Mouse (Mus musculus) embryonic facial prominence, embryonic 14.5 days (tissue): ENCODE results near the gene Gm49486. TPM values are rescaled to one million over a fixed set of nuclear protein-coding genes. Genes with fewer than 3 reads are reported as not detected.
A peak's percentile ranks its signal among the peaks of the same experiment; 100 is the strongest.

Source experiments
- ATAC-seq: fragments of 200-750 bp; cut with Nextera tagmentation; 2 replicates; pipeline ENCODE4 v1.8.0; 2017; ENCODE audit warnings: low read depth, moderate number of reproducible peaks, moderate TSS enrichment
- DNase-seq: peaks from one replicate; pipeline ENCODE4 v3.0.0-alpha.2; 2015; ENCODE audit warnings: low spot score
- H3K27ac ChIP-seq: fragments of 300-500 bp; sonication (generic); replicated peaks from 2 replicates; pipeline ENCODE4 v1.5.1; 2014; ENCODE audit warnings: low read depth, mild to moderate bottlenecking, low read length, moderate library complexity
- H3K27me3 ChIP-seq: fragments of 300-500 bp; sonication (generic); replicated peaks from 2 replicates; pipeline ENCODE4 v1.6.1; 2014; ENCODE audit warnings: low read length; ENCODE audit not compliant: control insufficient read depth, insufficient read depth
- H3K36me3 ChIP-seq: fragments of 300-500 bp; sonication (generic); 2 replicates; pipeline ENCODE4 v1.6.1; 2014; ENCODE audit warnings: low read length, mixed read lengths; ENCODE audit not compliant: control insufficient read depth, insufficient read depth
- H3K4me1 ChIP-seq: fragments of 300-500 bp; sonication (generic); 2 replicates; pipeline ENCODE4 v1.6.1; 2014; ENCODE audit warnings: antibody characterized with exemption, low read length; ENCODE audit not compliant: control insufficient read depth, insufficient read depth
- H3K4me2 ChIP-seq: fragments of 300-500 bp; sonication (generic); 2 replicates; pipeline ENCODE4 v1.6.1; 2014; ENCODE audit warnings: low read depth, mild to moderate bottlenecking, low read length, moderate library complexity, mixed read lengths
- H3K4me3 ChIP-seq: fragments of 300-500 bp; sonication (generic); 2 replicates; pipeline ENCODE4 v1.5.1; 2014; ENCODE audit warnings: low read depth, mild to moderate bottlenecking, low read length
- H3K9ac ChIP-seq: fragments of 300-500 bp; sonication (generic); 2 replicates; pipeline ENCODE4 v1.6.1; 2014; ENCODE audit warnings: low read depth, mild to moderate bottlenecking, low read length, moderate library complexity, mixed read lengths
- H3K9me3 ChIP-seq: fragments of 300-500 bp; sonication (generic); 2 replicates; pipeline ENCODE4 v1.6.1; 2016; ENCODE audit warnings: low read length; ENCODE audit not compliant: control insufficient read depth
- WGBS: fragments of 180-500 bp; shearing (Covaris S2); extraction: QIAGEN DNeasy Blood & Tissue Kit; methylation state at CpG from one replicate; pipeline ENCODE4 v1.1.7; 2014; 5-methylcytosine and 5-hydroxymethylcytosine counted together
- polyA plus RNA-seq: library from polyadenylated mRNA; unstranded; fragments of >200 nt; fragmentation: Nextera tagmentation; extraction: Ambion mirVana; gene quantifications from 2 replicates; pipeline ENCODE4 v1.2.1, GENCODE M21; 2014

Gene Gm49486
- polyA plus RNA-seq, 1 experiment from 2014 or later, result 1.1 TPM

DNA sequence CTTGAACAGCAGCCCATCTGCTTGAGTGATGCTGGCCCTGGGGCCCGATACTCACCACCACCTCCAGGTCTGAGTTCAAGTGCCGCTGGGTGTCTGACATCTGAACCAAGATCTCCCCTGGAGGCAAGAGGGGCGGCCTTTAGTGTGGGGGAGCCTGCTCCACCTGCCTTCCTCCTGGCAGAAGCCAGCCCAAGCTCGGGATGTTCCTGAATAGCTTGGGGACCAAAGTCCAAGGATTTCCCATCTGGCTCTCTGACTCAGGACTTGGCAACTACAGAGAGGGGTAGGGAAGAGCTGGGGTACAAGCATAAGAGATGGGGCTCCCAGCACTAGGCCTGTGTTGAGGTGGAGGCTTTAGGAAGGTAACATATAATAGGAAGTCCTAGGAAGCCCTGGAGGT, 54.2 kb downstream of the Gm49486 start:
- Histone ChIP-seq H3K27me3 (no peaks in the 10 kb centered on the region), H3K36me3 (no peaks in the 10 kb centered on the region), H3K9me3 (no peaks in the 10 kb centered on the region), H3K9ac (no peak overlapping the region), H3K4me2 (no peak overlapping the region), H3K4me3 (no peak overlapping the region), H3K4me1 (no peaks in the 10 kb centered on the region), H3K27ac (no peak overlapping the region)
- no peak for DNase-seq
- 73% methylated on average over 4 of the region's 4 CpGs for WGBS
- no peak for ATAC-seq

DNA sequence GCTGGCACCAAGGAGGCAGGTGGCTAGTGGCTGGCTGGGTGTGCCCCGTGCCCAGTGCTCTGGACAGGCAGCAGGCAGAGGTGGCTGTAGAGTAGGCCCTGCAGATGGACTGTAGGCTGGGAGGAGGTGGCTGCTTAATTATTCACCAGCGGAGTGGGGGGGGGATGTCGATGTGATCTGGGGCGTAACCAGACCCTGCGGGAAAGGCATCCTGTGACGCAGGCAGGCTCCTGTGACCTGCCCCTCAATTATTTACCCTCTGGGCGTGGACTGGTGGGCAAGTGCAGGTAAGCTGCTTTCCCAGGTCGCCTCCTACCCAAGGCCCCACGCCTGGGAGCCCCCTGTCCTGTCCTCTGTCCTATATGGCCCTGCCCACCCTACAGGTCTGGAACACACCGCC, 56.2 kb downstream of the Gm49486 start, which contains the start of gene Baiap2l2:
Gene Baiap2l2, minus strand, starts transcription at position 139 of the 400 bp plus-strand sequence.
- 55% methylated on average over 9 of the region's 10 CpGs for WGBS
- H3K27ac ChIP-seq, result no peak within 1 kb of the TSS
- no peaks in the 10 kb centered on the region for H3K4me1 ChIP-seq
- H3K36me3 ChIP-seq, result no peaks in the 10 kb centered on the region
- no peak within 1 kb of the TSS for H3K4me2 ChIP-seq
- DNase-seq (no peak), ATAC-seq (no peak)
- H3K27me3 ChIP-seq, result no peaks in the 10 kb centered on the region
- H3K9ac ChIP-seq, result no peak within 1 kb of the TSS
- no peak within 1 kb of the TSS for H3K4me3 ChIP-seq
- no peaks in the 10 kb centered on the region for H3K9me3 ChIP-seq

DNA sequence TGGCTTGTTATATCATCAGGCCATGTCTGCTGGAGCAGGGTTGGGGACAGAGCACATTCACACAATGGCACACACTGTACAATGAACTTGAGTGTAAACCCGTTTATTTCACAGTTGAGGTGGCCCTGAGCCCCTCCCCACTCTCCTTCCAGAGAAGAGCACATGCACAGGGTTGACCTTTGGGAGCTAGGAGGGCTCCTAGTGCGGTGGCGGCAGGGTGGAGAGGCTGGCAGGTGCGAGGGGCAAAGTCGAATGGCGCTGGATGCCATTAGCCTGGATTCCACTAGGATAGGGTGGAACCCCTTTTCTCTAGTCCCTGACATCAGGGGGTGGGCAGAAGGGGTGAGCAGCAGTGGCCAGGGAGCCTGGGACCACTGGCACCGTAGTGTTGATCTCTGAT, 57.0 kb downstream of the Gm49486 start:
- 87% methylated on average over 7 of the region's 7 CpGs for WGBS
- Histone ChIP-seq H3K27me3 (no peaks in the 10 kb centered on the region), H3K27ac (no peak overlapping the region), H3K9me3 (no peaks in the 10 kb centered on the region), H3K4me1 (no peaks in the 10 kb centered on the region), H3K4me2 (no peak overlapping the region), H3K9ac (no peak overlapping the region), H3K36me3 (no peaks in the 10 kb centered on the region), H3K4me3 (no peak overlapping the region)
- no peak for ATAC-seq
- no peak for DNase-seq

DNA sequence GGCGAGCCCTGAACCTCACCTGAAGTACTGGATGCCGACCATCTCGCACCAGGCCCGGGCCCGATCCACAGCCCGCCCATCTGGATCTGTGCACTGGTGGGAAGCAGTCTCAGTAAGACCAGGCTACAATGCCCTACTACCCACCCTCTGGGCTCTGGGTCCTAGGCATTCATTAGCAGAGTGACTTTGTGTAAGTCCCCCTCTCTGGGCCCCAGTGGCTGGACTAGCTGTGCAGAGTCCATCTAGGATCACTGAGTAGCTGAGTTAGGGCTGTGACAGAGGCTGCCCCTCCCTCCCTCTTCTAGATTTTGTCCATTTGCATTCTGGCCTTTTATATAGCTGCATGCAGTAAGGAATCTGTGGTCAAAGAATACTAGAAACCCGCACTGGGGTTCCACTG, 57.9 kb downstream of the Gm49486 start:
- Histone ChIP-seq H3K4me1 (no peaks in the 10 kb centered on the region), H3K36me3 (no peaks in the 10 kb centered on the region), H3K9ac (no peak overlapping the region), H3K9me3 (no peaks in the 10 kb centered on the region), H3K27me3 (no peaks in the 10 kb centered on the region), H3K4me3 (no peak overlapping the region), H3K4me2 (no peak overlapping the region), H3K27ac (no peak overlapping the region)
- DNase-seq (no peak), ATAC-seq (no peak)
- 96% methylated on average over 7 of the region's 7 CpGs for WGBS

DNA sequence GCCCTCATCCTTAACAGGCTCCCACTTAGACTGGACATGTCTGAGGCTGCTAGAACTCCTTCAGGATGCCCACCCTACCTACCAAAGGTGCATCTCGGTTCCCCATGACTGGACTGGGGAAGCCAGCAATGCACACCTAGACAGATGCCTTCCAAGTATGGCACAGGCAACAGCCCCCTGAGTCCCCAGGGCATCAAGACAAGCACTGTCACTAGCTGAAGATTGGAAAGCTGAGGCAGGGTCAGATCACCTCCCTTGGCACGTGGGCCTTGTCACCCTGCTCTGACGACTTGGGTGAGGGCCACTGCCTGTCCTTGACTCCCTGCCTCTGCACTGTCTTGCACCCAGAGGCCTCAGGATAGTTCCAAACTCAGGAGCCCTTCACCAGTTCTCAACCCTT, 59.2 kb downstream of the Gm49486 start:
- no peak overlapping the region for H3K4me2 ChIP-seq
- WGBS, result 84% methylated on average over 3 of the region's 3 CpGs
- no peaks in the 10 kb centered on the region for H3K9me3 ChIP-seq
- no peak for DNase-seq
- H3K9ac ChIP-seq, result no peak overlapping the region
- no peaks in the 10 kb centered on the region for H3K36me3 ChIP-seq
- H3K4me1 ChIP-seq, result no peaks in the 10 kb centered on the region
- H3K27ac ChIP-seq, result no peak overlapping the region
- no peak overlapping the region for H3K4me3 ChIP-seq
- ATAC-seq, result no peak
- no peaks in the 10 kb centered on the region for H3K27me3 ChIP-seq

DNA sequence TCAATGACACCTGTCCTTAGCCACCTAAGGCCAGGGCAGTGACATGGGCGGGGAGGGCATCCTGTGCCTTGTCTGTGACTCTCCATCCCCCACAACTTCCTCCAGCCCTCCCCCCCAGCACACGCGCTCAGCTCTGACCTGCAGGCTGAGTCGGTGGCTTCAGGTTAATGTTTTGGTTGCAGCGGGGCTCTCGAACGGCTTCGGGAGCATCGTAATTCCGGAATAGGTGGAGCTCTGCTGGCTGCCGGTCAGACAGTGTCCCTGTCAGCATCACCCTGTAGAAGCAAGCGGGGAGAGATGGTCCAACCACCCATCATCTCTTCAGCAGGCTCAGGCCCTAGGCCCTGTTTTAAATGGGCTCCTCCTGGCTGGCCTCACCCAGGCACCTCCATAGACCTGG, 60.2 kb downstream of the Gm49486 start:
- Histone ChIP-seq H3K27me3 (no peaks in the 10 kb centered on the region), H3K27ac (no peak overlapping the region), H3K9ac (no peak overlapping the region), H3K9me3 (no peaks in the 10 kb centered on the region), H3K36me3 (no peaks in the 10 kb centered on the region), H3K4me2 (no peak overlapping the region), H3K4me1 (no peaks in the 10 kb centered on the region), H3K4me3 (no peak overlapping the region)
- ATAC-seq (no peak), DNase-seq (no peak)
- WGBS, result 86% methylated on average over 12 of the region's 12 CpGs

DNA sequence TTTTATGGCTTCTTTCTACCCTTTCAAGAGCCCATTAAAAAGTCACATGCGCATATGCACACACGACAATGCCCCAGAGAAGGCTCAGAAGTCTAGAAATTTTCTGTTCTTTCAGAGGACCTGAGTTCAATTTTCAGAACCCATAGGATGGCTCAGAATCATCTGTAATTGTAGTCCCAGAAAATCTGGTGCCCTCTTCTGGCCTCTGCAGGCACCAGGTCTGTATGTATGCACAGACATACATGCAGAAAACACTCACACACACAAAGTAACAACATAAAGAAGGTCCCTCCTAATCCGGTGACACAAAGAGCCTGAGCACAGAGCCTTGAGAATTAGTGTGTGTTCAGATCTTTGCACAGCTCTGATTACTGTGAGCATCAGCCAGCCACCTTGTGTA, 61.1 kb downstream of the Gm49486 start:
- no peak for ATAC-seq
- Histone ChIP-seq H3K4me2 (no peak overlapping the region), H3K9ac (no peak overlapping the region), H3K4me3 (no peak overlapping the region), H3K36me3 (no peaks in the 10 kb centered on the region), H3K27me3 (no peaks in the 10 kb centered on the region), H3K9me3 (no peaks in the 10 kb centered on the region), H3K27ac (no peak overlapping the region), H3K4me1 (no peaks in the 10 kb centered on the region)
- 89% methylated on average over 3 of the region's 3 CpGs for WGBS
- DNase-seq, result no peak

DNA sequence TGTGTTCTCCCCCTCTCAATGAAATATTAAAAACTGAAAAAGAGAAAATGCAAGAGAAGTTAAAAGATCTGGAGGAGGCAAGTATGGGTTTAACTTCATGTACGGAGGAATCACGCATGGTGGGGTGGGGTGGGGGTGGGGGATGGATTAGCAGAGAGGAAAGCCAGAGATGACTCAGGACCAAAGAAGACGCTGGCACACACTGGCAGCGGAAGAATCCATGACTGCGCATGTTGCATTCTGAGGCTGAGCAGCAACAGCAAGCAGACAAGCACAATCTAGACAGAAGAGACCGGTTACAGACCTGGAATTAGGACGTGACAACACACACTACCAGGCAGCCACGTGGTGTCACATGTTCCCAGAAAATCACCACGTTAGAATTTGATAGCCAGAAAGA, 63.6 kb downstream of the Gm49486 start:
- H3K4me1 ChIP-seq, result no peaks in the 10 kb centered on the region

DNA sequence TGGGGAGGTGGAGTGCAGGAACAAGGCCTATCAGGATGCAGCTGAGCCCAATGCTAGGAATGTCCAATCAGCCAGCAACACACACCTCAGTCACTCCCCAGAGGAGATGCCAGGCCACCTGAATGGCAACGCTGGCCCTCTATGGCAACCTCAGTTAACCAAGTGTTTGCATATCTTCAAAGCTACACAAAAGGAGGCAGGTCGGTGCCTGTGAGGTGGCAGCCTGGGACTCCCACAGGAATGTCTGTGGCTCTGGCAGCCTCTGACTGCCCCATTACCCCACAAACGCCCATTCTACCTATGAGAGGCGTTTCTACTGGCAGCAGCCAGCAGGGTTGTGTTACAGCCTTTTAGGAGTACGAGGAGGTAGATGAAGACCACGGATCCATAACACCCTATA, 69.4 kb downstream of the Gm49486 start:
- Histone ChIP-seq H3K9me3 (no peaks in the 10 kb centered on the region), H3K4me3 (no peak overlapping the region), H3K27me3 (no peaks in the 10 kb centered on the region), H3K4me2 (no peak overlapping the region), H3K4me1 (no peaks in the 10 kb centered on the region), H3K9ac (no peak overlapping the region), H3K36me3 (0 out of 2 replicates have a peak, but pooled peaks cover 5% of the 10 kb centered on the region), H3K27ac (no peak overlapping the region)
- DNase-seq, result no peak
- ATAC-seq, result peak; percentile 44; the same call in 1 of the 2 replicates
- WGBS, result 83% methylated on average over 6 of the region's 6 CpGs

More for the DNA sequence above, 63.6 kb downstream of the Gm49486 start:
- Histone ChIP-seq H3K9me3 (no peaks in the 10 kb centered on the region), H3K4me3 (no peak overlapping the region), H3K4me2 (no peak overlapping the region), H3K27me3 (no peaks in the 10 kb centered on the region), H3K36me3 (no peaks in the 10 kb centered on the region), H3K9ac (no peak overlapping the region), H3K27ac (no peak overlapping the region)
- DNase-seq, result no peak
- ATAC-seq, result no peak
- 84% methylated on average over 9 of the region's 9 CpGs for WGBS
